Mouse (Mus musculus): ENCODE results near the gene Tnfrsf13b.
A peak's percentile ranks its signal among the peaks of the same experiment; 100 is the strongest.

Gene Tnfrsf13b

DNA sequence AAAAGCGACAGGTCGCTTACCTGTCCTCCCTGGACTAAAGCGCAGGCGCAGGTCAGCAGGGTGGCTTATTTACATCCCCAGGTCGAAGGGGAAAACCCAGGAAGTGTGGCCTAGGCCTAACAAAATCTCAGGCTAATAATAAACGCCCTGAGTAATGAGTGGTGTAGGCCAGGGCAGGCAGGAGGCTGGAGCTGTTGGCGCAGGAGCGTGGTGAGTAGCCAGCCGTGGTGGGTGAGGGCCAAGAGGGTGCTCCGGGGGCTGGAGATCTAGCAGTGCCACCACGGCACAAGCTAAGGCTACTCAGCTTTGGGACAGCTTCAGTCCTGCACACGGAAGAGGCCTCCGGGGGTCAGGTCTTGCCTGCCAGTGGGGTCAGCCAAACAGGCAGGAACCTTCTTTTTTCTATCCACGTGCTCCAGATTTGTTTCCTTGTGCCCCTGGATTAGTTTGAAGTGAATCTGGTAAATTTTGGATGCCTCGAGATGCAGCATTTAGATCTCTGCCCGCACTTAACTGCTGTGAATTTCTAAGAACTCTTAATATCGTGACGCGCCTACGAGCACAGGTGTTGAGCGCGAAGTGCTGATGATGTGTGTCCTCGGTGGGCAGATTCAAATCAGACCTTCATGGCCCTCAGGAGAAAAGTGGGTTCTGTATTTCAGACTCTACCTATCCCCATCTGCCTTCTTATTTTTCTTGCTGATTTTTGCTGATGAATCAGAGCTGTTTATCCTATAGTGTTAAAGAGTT lies at the start of gene Tnfrsf13b:
Gene Tnfrsf13b (plus strand): TSS at position 150 of the 750 bp plus-strand sequence.
- no peak for DNase-seq (ENCODE audit: low spot score in 2 of 2)

- no peak for DNase-seq (ENCODE audit: low spot score in 2 of 2)
Observed at GRCm38 (mm10) chr11:61081624-61082023, 44.9 kb upstream of the Tnfrsf13b start.

GRCm38 (mm10) chr11:61090195-61090594 lies 36.4 kb upstream of the Tnfrsf13b start:
- no peak for DNase-seq (ENCODE audit: low spot score in 2 of 2)

DNA sequence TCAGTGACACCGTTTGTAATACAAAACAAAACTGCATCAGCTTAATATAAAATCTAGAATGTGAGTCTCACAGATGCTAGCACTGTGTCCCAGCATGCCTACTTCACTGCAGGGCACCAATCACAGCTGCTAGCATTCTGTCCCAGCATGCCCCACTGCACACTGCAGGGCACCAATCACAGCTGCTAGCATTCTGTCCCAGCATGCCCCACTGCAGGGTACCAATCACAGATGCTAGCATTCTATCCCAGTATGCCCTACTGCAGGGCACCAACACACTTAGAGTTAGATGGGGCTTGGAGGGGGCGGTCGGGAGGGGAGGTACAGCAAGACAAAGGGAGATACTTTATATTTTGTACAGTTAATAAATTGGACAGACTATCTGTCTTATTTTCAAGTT lies 35.4 kb upstream of the Tnfrsf13b start:
- no peak for DNase-seq (ENCODE audit: low spot score in 2 of 2)

- peak in 1 of 2 experiments; percentile 73 for DNase-seq (ENCODE audit: low spot score in 2 of 2)
Observed at GRCm38 (mm10) chr11:61091642-61092262, 34.8 kb upstream of the Tnfrsf13b start.

GRCm38 (mm10) chr11:61098046-61098445 lies 28.5 kb upstream of the Tnfrsf13b start:
- no peak for DNase-seq (ENCODE audit: low spot score in 2 of 2)

DNA sequence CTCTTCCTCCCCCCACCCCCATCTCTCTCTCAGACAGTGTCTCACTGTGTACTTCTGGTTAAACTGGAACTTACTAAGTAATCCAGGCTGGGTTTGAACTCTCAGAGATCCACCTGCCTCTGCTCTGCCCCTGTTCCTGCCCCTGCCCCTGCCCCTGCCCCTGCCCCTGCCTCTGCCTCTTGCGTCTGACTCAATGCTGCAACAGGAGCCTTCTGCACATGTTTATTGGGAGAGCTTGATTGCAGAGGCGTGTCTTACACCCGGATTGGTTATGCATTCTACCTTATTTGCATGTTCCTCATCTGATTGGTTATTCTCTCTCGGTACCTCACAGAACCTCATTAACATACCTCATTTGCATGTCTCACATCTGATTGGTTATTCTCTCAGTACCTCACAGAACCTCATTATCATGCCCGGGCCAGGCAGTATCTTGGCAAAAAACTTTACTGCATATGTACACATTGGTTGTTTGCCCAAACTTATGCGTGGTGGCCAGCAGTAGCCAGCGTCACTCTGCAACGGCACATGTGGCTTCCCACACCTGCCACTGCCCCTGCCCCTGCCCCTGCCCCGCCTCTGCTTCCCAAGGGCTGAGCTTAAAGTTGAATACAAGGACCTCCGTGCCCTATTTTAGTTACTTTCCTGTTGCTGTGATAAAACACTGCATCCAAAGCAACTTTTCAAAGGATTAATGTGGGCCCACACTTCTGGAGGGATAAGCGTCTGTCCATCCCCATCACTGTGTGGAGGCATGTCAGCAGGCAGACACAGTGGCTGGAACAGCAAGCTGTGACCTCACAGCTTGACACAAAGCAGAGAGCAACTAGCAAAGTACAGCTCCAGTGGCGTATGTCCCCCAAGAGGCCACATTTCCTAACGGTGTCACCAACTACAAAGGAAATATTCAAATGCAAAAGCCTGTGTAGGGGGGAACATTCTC lies 23.9 kb upstream of the Tnfrsf13b start:
- no peak for DNase-seq (ENCODE audit: low spot score in 2 of 2)

DNA sequence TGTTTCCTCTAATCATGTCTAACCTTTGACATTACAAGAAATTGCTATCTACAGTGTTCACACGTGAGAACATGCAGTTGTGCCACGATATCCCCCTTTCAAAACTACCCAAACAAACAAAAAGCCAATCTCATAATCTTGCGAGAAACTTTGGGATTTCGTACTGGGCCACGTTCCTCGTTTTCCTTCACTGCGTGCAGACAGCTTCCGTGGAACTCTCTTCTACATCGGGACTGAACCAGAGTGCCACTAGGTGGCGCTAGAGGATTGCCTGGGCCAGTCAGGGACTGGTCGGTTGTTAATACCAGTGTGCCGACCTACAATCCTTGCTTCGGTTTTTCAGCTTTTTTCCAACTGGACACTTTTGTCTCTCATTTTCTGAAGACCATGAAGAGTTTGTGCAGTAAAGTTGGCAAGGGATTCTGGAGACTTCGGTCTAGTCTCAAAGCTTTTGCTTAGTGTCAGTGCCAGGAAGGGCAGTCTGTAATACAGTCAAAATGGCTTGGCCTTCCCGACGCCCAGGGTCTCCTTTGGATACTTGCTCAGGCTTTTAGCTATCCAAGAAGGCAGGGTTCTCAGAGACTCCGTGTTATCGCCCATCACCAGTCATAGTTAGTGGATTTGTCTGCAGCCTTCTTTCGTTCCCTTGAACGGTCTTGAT lies 22.2 kb upstream of the Tnfrsf13b start:
- peak; percentile 50 to 83 for DNase-seq (ENCODE audit: low spot score in 2 of 2)

DNA sequence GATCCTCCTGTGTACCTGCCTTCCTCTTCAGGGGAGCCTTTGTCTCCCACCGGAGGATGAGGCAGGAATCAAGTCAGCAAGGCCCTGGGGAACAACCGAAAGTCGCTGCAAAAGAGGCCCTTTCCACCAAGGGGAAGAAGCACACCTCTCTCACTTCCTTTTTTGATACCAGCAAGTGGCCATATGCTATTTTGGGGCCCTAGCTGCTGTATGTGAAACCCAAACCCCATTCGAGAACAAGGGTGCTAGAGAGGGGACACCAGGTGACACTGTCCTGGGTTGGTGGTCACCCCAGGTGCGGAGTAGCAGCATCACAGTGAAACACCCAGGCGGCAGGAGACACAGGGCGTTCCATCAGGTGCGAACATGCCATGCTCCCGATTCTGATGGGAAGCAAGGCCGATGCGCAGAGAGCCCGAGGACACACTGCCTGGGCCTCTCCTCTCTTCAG lies 17.6 kb upstream of the Tnfrsf13b start:
- DNase-seq (ENCODE audit: low spot score in 2 of 2): no peak

GRCm38 (mm10) chr11:61109707-61110106 lies 16.8 kb upstream of the Tnfrsf13b start:
- no peak for DNase-seq (ENCODE audit: low spot score in 2 of 2)

- no peak for DNase-seq (ENCODE audit: low spot score in 2 of 2)
Observed at GRCm38 (mm10) chr11:61110113-61110512, 16.4 kb upstream of the Tnfrsf13b start.

DNA sequence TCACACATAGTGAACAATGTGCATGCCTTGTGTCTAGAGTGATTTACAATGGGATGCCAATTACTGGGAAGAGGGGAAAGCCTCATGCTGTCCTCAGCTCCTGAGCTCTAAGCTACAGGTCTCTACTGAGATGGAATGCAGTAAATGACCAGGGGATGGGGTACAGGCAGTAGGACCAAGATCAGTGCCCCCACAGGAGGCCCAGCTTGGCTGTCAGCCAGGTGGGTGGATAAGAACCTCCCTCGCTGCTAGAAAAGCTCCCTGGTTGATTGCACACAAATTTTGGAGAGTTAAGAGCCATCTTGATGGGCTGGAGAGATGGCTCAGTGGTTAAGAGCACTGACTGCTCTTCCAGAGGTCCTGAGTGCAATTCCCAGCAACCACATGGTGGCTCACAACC lies 15.6 kb upstream of the Tnfrsf13b start:
- no peak for DNase-seq (ENCODE audit: low spot score in 2 of 2)

- no peak for DNase-seq (ENCODE audit: low spot score in 2 of 2)
Observed at GRCm38 (mm10) chr11:61111472-61111871, 15.1 kb upstream of the Tnfrsf13b start.

GRCm38 (mm10) chr11:61112323-61112995 lies 14.1 kb upstream of the Tnfrsf13b start:
- no peak for DNase-seq (ENCODE audit: low spot score in 2 of 2)

DNA sequence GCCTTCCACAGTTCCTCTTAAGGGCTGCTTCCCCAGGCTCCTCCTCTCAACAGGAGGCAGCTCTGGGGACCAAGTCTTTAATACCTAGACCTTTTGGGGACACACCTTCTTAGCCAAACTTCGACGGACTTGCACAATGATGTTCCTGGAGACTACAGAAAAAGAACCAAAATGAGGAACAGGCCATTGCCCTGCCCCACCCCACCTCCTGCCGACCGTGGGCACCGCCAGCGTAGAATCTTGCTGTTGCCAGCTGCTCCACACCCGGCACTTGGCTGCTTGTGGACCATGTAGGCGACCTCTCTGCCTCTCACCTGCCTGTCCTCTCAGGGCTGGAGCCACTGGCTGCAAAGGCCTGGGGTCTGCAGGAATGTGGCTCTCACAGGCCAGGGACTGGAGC lies 10.3 kb upstream of the Tnfrsf13b start:
- DNase-seq (ENCODE audit: low spot score in 2 of 2): no peak

GRCm38 (mm10) chr11:61119996-61120583 lies 6.5 kb upstream of the Tnfrsf13b start:
- DNase-seq (ENCODE audit: low spot score in 2 of 2): no peak

DNA sequence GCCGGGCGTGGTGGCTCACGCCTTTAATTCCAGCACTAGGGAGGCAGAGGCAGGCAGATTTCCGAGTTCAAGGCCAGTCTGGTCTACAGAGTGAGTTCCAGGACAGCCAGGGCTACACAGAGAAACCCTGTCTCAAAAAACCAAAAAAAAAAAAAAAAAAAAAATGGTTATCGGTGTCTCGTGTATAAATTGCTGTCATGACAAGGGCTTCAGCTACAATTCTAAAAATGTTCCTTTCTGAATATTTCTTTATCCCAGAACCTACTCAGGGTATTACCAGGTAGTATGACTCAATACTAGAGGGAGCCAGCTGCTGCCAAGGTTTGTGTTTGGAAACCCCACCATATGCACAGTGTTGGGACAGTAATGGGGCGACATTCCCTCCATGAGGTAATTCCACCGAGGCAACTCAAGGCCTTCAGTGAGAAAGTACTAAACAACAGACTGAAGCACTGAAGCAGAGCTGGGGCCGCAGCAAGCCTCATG lies 4.2 kb upstream of the Tnfrsf13b start:
- no peak for DNase-seq (ENCODE audit: low spot score in 2 of 2)

DNA sequence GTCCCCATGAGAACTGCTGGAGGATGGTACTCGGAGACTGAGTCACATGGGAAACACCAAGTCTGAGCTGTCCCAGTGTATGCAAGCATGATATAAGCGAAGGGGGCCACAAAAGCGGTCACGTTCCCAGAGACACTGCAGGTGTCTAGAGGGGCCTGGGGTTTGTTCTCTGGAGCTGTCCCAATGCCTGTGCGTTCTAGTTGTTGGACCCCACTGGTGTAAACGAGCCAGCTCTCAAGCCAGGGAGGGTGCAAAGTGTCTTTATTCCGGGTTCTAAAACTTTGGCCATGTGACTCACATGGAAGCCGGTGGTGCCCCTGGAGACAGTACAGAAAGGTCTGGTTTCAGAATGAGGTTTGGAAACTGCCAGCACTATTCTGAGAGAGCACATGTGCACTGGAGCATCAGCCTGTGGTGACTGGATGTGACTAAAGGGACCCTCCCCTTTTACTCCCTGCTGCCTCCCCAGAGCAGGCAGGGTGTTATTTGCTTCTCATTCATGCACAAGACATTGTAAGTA lies 3.7 kb upstream of the Tnfrsf13b start:
- no peak for DNase-seq (ENCODE audit: low spot score in 2 of 2)

DNA sequence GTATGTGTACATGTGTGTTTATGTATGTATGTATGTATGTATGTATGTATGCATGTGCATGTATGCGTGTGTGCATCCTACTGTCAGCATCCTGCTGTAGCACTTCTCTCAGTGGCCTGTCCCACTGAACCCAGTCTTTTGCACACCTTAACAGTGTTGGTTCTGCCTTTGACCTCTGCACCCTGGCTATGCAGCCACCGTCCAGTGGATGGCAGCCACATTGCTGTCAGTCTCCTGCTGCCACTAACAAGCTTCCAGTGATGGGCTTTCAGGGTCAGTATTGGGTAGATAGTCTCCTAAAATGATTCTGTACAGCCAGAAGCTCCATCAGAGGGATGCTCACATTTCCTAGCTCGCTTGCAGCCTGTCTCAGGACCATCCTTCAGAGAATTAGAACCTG lies 2.7 kb upstream of the Tnfrsf13b start:
- no peak for DNase-seq (ENCODE audit: low spot score in 2 of 2)

GRCm38 (mm10) chr11:61125970-61126369 lies 585 bp upstream of the Tnfrsf13b start:
- no peak for DNase-seq (ENCODE audit: low spot score in 2 of 2)
